Mouse (Mus musculus): Measurements from ENCODE around the gene Klhdc8b. TPM values are rescaled to one million over a fixed set of nuclear protein-coding genes. Genes with fewer than 3 reads are reported as not detected.

Klhdc8b gene
- polyA plus RNA-seq, 1 experiment from 2014 or later = 59.3 TPM

- under 1% methylated on average over 52 of the region's 52 CpGs for WGBS
- peak within 1 kb of the TSS; percentile 79 for H3K27ac ChIP-seq (replicated peaks; ENCODE audit: low read depth, low read length)
- ATAC-seq (ENCODE audit: low FRiP score, low TSS enrichment) = peak; percentile 87
These were observed 832 bp downstream of the Klhdc8b start, which contains the start of gene Ccdc71 for GRCm38 (mm10) chr9:108460319-108461178. Gene Ccdc71, plus strand, starts transcription at chr9:108460527.

GRCm38 (mm10) chr9:108459939-108460318, 1.5 kb downstream of the Klhdc8b start:
- ATAC-seq (ENCODE audit: low FRiP score, low TSS enrichment) (no peak; the same call in 1 of the 2 replicates), DNase-seq (no peak)
- peaks cover 21% of the 10 kb centered on the region for H3K36me3 ChIP-seq (ENCODE audit: control insufficient read depth, insufficient read depth, low read length)
- peak overlapping the region; percentile 86 for H3K4me3 ChIP-seq (replicated peaks; ENCODE audit: low read depth, low read length)
- 91% methylated on average over 1 of the region's 1 CpGs for WGBS
- peak overlapping the region; percentile 93 for H3K4me2 ChIP-seq (ENCODE audit: low read length)
- H3K27ac ChIP-seq (replicated peaks; ENCODE audit: low read depth, low read length) = peak overlapping the region; percentile 79
- H3K9me3 ChIP-seq (ENCODE audit: control insufficient read depth, low read length) = no peaks in the 10 kb centered on the region
- peaks cover 9% of the 10 kb centered on the region for H3K4me1 ChIP-seq (ENCODE audit: control insufficient read depth, insufficient read depth, low read length)
- no peaks in the 10 kb centered on the region for H3K27me3 ChIP-seq (ENCODE audit: control insufficient read depth, insufficient read depth, low read length)
- H3K9ac ChIP-seq (replicated peaks; ENCODE audit: low read length) = peak overlapping the region; percentile 79; the same call in 1 of the 2 replicates

More at GRCm38 (mm10) chr9:108460319-108461178, 832 bp downstream of the Klhdc8b start, which contains the start of gene Ccdc71:
- H3K9me3 ChIP-seq (ENCODE audit: control insufficient read depth, low read length) = no peaks in the 10 kb centered on the region
- DNase-seq = peak; percentile 93
- H3K4me1 ChIP-seq (ENCODE audit: control insufficient read depth, insufficient read depth, low read length) = peaks cover 9% of the 10 kb centered on the region
- H3K4me2 ChIP-seq (ENCODE audit: low read length) = peak within 1 kb of the TSS; percentile 93
- H3K36me3 ChIP-seq (ENCODE audit: control insufficient read depth, insufficient read depth, low read length) = peaks cover 27% of the 10 kb centered on the region
- H3K27me3 ChIP-seq (ENCODE audit: control insufficient read depth, insufficient read depth, low read length) = no peaks in the 10 kb centered on the region
- peak within 1 kb of the TSS; percentile 86 for H3K4me3 ChIP-seq (replicated peaks; ENCODE audit: low read depth, low read length)
- peak within 1 kb of the TSS; percentile 79 for H3K9ac ChIP-seq (replicated peaks; ENCODE audit: low read length)

- WGBS = 89% methylated on average over 10 of the region's 10 CpGs
- no peak for ATAC-seq (ENCODE audit: low FRiP score, low TSS enrichment)
- no peak overlapping the region for H3K4me3 ChIP-seq (replicated peaks; ENCODE audit: low read depth, low read length)
These were observed 4.4 kb downstream of the Klhdc8b start for GRCm38 (mm10) chr9:108456953-108457352.

GRCm38 (mm10) chr9:108455747-108456571, 5.4 kb downstream of the Klhdc8b start:
- 79% methylated on average over 12 of the region's 12 CpGs for WGBS
- Histone ChIP-seq H3K27me3 (ENCODE audit: control insufficient read depth, insufficient read depth, low read length) (no peaks in the 10 kb centered on the region), H3K27ac (replicated peaks; ENCODE audit: low read depth, low read length) (no peak overlapping the region), H3K4me3 (replicated peaks; ENCODE audit: low read depth, low read length) (no peak overlapping the region), H3K4me2 (ENCODE audit: low read length) (no peak overlapping the region), H3K9me3 (ENCODE audit: control insufficient read depth, low read length) (no peaks in the 10 kb centered on the region), H3K4me1 (ENCODE audit: control insufficient read depth, insufficient read depth, low read length) (peaks cover 19% of the 10 kb centered on the region), H3K9ac (replicated peaks; ENCODE audit: low read length) (no peak overlapping the region), H3K36me3 (ENCODE audit: control insufficient read depth, insufficient read depth, low read length) (no peaks in the 10 kb centered on the region)
- no peak for DNase-seq
- no peak for ATAC-seq (ENCODE audit: low FRiP score, low TSS enrichment)

More at GRCm38 (mm10) chr9:108456953-108457352, 4.4 kb downstream of the Klhdc8b start:
- Histone ChIP-seq H3K27me3 (ENCODE audit: control insufficient read depth, insufficient read depth, low read length) (no peaks in the 10 kb centered on the region), H3K9ac (replicated peaks; ENCODE audit: low read length) (no peak overlapping the region), H3K36me3 (ENCODE audit: control insufficient read depth, insufficient read depth, low read length) (no peaks in the 10 kb centered on the region), H3K27ac (replicated peaks; ENCODE audit: low read depth, low read length) (no peak overlapping the region), H3K4me1 (ENCODE audit: control insufficient read depth, insufficient read depth, low read length) (peaks cover 18% of the 10 kb centered on the region), H3K4me2 (ENCODE audit: low read length) (no peak overlapping the region), H3K9me3 (ENCODE audit: control insufficient read depth, low read length) (no peaks in the 10 kb centered on the region)
- no peak for DNase-seq

- ATAC-seq (ENCODE audit: low FRiP score, low TSS enrichment) = no peak
- H3K27me3 ChIP-seq (ENCODE audit: control insufficient read depth, insufficient read depth, low read length) = no peaks in the 10 kb centered on the region
These were observed 7.0 kb downstream of the Klhdc8b start for GRCm38 (mm10) chr9:108454429-108454828.

GRCm38 (mm10) chr9:108453458-108453857, 7.9 kb downstream of the Klhdc8b start:
- Histone ChIP-seq H3K4me1 (ENCODE audit: control insufficient read depth, insufficient read depth, low read length) (peaks cover 42% of the 10 kb centered on the region), H3K36me3 (ENCODE audit: control insufficient read depth, insufficient read depth, low read length) (peaks cover 7% of the 10 kb centered on the region), H3K9ac (replicated peaks; ENCODE audit: low read length) (no peak overlapping the region; the same call in 1 of the 2 replicates), H3K4me2 (ENCODE audit: low read length) (peak overlapping the region; percentile 75), H3K27me3 (ENCODE audit: control insufficient read depth, insufficient read depth, low read length) (no peaks in the 10 kb centered on the region), H3K27ac (replicated peaks; ENCODE audit: low read depth, low read length) (no peak overlapping the region), H3K4me3 (replicated peaks; ENCODE audit: low read depth, low read length) (peak overlapping the region; percentile 60; the same call in 1 of the 2 replicates), H3K9me3 (ENCODE audit: control insufficient read depth, low read length) (no peaks in the 10 kb centered on the region)
- ATAC-seq (ENCODE audit: low FRiP score, low TSS enrichment) (no peak), DNase-seq (no peak)
- 77% methylated on average over 4 of the region's 4 CpGs for WGBS

More at GRCm38 (mm10) chr9:108454429-108454828, 7.0 kb downstream of the Klhdc8b start:
- H3K9me3 ChIP-seq (ENCODE audit: control insufficient read depth, low read length) = no peaks in the 10 kb centered on the region
- H3K27ac ChIP-seq (replicated peaks; ENCODE audit: low read depth, low read length) = no peak overlapping the region
- 89% methylated on average over 6 of the region's 6 CpGs for WGBS
- H3K36me3 ChIP-seq (ENCODE audit: control insufficient read depth, insufficient read depth, low read length) = no peaks in the 10 kb centered on the region
- H3K4me2 ChIP-seq (ENCODE audit: low read length) = no peak overlapping the region
- H3K9ac ChIP-seq (replicated peaks; ENCODE audit: low read length) = no peak overlapping the region
- H3K4me1 ChIP-seq (ENCODE audit: control insufficient read depth, insufficient read depth, low read length) = peaks cover 34% of the 10 kb centered on the region
- DNase-seq = no peak
- no peak overlapping the region for H3K4me3 ChIP-seq (replicated peaks; ENCODE audit: low read depth, low read length)

- Histone ChIP-seq H3K4me1 (ENCODE audit: control insufficient read depth, insufficient read depth, low read length) (peaks cover 42% of the 10 kb centered on the region), H3K4me2 (ENCODE audit: low read length) (peak overlapping the region; percentile 75), H3K9me3 (ENCODE audit: control insufficient read depth, low read length) (no peaks in the 10 kb centered on the region), H3K4me3 (replicated peaks; ENCODE audit: low read depth, low read length) (peak overlapping the region; percentile 60), H3K27ac (replicated peaks; ENCODE audit: low read depth, low read length) (peak overlapping the region; percentile 90), H3K36me3 (ENCODE audit: control insufficient read depth, insufficient read depth, low read length) (peaks cover 12% of the 10 kb centered on the region), H3K9ac (replicated peaks; ENCODE audit: low read length) (peak overlapping the region; percentile 75), H3K27me3 (ENCODE audit: control insufficient read depth, insufficient read depth, low read length) (no peaks in the 10 kb centered on the region)
- 50% methylated on average over 6 of the region's 6 CpGs for WGBS
- 0 out of 2 replicates have a peak, but pooled peaks have one; percentile 7 for ATAC-seq (ENCODE audit: low FRiP score, low TSS enrichment)
- no peak for DNase-seq
These were observed 8.5 kb downstream of the Klhdc8b start for GRCm38 (mm10) chr9:108452911-108453310.

GRCm38 (mm10) chr9:108452291-108452906, 9.0 kb downstream of the Klhdc8b start:
- Histone ChIP-seq H3K27ac (replicated peaks; ENCODE audit: low read depth, low read length) (peak overlapping the region; percentile 90), H3K4me2 (ENCODE audit: low read length) (peak overlapping the region; percentile 75), H3K9ac (replicated peaks; ENCODE audit: low read length) (peak overlapping the region; percentile 75), H3K27me3 (ENCODE audit: control insufficient read depth, insufficient read depth, low read length) (no peaks in the 10 kb centered on the region), H3K4me3 (replicated peaks; ENCODE audit: low read depth, low read length) (peak overlapping the region; percentile 60), H3K4me1 (ENCODE audit: control insufficient read depth, insufficient read depth, low read length) (peaks cover 42% of the 10 kb centered on the region), H3K36me3 (ENCODE audit: control insufficient read depth, insufficient read depth, low read length) (peaks cover 17% of the 10 kb centered on the region), H3K9me3 (ENCODE audit: control insufficient read depth, low read length) (no peaks in the 10 kb centered on the region)
- under 1% methylated on average over 40 of the region's 40 CpGs for WGBS
- ATAC-seq (ENCODE audit: low FRiP score, low TSS enrichment) = peak; percentile 83
- DNase-seq = peak; percentile 96

Measured in midbrain, embryonic 14.5 days (tissue).